Mouse (Mus musculus) embryonic fibroblast, embryonic 13.5 days (primary cell): ENCODE results near the gene Cacna1c.

Experiments
- CTCF ChIP-seq: IDR thresholded peaks from 2 replicates; pipeline ENCODE4 v1.5.1; 2011; ENCODE audit warnings: mild to moderate bottlenecking, control low read depth, low read length, moderate library complexity, borderline replicate concordance; ENCODE audit not compliant: insufficient read depth
- POLR2A ChIP-seq: IDR thresholded peaks from 2 replicates; pipeline ENCODE4 v1.6.1; 2011; ENCODE audit warnings: low read depth, mild to moderate bottlenecking, control low read depth, low read length, moderate library complexity

DNA sequence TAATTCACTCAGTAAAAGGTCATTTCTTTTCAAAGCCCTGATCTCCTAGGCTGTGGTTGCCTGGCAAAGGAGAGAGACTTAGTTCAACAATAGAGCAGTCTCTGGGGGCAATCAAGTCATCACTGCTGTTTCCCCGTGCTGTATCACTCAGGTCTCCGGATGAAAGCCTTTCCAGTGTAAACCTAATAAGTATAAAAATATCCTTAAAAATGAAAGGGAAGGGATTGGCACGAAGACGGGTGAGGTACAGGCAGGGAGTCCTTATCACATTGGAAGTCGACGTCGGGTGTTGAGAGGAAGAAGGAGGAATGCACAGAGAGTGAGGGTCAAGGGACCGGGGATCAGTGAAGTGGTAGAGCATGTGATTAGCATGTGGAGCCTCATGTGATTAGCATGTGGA lies 19.1 kb downstream of the Cacna1c start:
- TF ChIP-seq POLR2A, result no peak
- no peak for TF ChIP-seq CTCF
